16 mouse cellular contexts compared by ENCODE assay signal in genomic region chr15:73901701-73902100, GRCm38 (mm10).
"Had no signal": no experiment of that assay in that cellular context is flagged by ENCODE, and none has a peak within 500 bp of the region (broad histone marks: within the 10 kb centered on the region; RNA-seq: fewer than 3 reads in every experiment).

No protein-coding gene starts in this region.

- H3K27me3 ChIP-seq: kidney, embryonic 15.5 days; limb, embryonic 13.5 days; liver, embryonic 12.5 days; midbrain, embryonic 13.5 days; neural tube, embryonic 15.5 days had no signal

- ATAC-seq: liver, embryonic 12.5 days; midbrain, embryonic 13.5 days had no signal

- H3K9ac ChIP-seq: kidney, embryonic 15.5 days; limb, embryonic 13.5 days; liver, embryonic 12.5 days; lung, embryonic 14.5 days; midbrain, embryonic 13.5 days; neural tube, embryonic 15.5 days had no signal

- H3K4me2 ChIP-seq: kidney, embryonic 15.5 days; limb, embryonic 13.5 days; liver, embryonic 12.5 days; lung, embryonic 14.5 days; midbrain, embryonic 13.5 days; neural tube, embryonic 15.5 days had no signal

- H3K36me3 ChIP-seq: kidney, embryonic 15.5 days; limb, embryonic 13.5 days; liver, embryonic 12.5 days; midbrain, embryonic 13.5 days; neural tube, embryonic 15.5 days had no signal

- H3K27ac ChIP-seq: kidney, embryonic 15.5 days; limb, embryonic 13.5 days; liver, embryonic 12.5 days; midbrain, embryonic 13.5 days; neural tube, embryonic 15.5 days had no signal

- DNase-seq: kidney, adult 2 months; kidney, postnatal 14 days; left cerebral cortex, postnatal 4 days; lung, embryonic 14.5 days; lung, postnatal 10 days; lung, postnatal 4 days; right cerebral cortex, adult 18-20 months; right cerebral cortex, postnatal 25 days; thymus, adult 2 months; thymus, postnatal 25 days had no signal

- H3K4me1 ChIP-seq: limb, embryonic 13.5 days; liver, embryonic 12.5 days had no signal

- H3K9me3 ChIP-seq: kidney, embryonic 15.5 days; limb, embryonic 13.5 days; liver, embryonic 12.5 days; midbrain, embryonic 13.5 days; neural tube, embryonic 15.5 days had no signal

- H3K4me3 ChIP-seq: kidney, embryonic 15.5 days; limb, embryonic 13.5 days; liver, embryonic 12.5 days; midbrain, embryonic 13.5 days; myocyte; neural tube, embryonic 15.5 days had no signal
